Mouse (Mus musculus) MEL (cell line): ENCODE measurements at regions not wholly inside any gene's neighbourhood (a gene's known extent, or its start where the extent isn't known, plus 50 kb on each side); places are given as distances from the start of the nearest gene placed in this dataset.

ENCODE experiments used
- CTCF ChIP-seq, 3 experiments: IDR thresholded peaks in 2 of 3; conservative IDR thresholded peaks in 1 of 3; 2 replicates each; pipeline ENCODE4 v1.5.1; 2011 to 2012; ENCODE audit warnings: low read length in 3 of 3, low read depth in 2 of 3, mild to moderate bottlenecking in 2 of 3, improper control_type of control experiment in 1 of 3, inconsistent platforms in 1 of 3, mixed read lengths in 1 of 3, moderate library complexity in 1 of 3; ENCODE audit not compliant: control insufficient read depth in 1 of 3, insufficient read depth in 1 of 3, poor library complexity in 1 of 3, severe bottlenecking in 1 of 3
- ELF1 ChIP-seq: IDR thresholded peaks from 2 replicates; pipeline ENCODE4 v1.6.1; 2014; ENCODE audit warnings: low read depth, mild to moderate bottlenecking, inconsistent platforms, low read length, improper control_type of control experiment, moderate library complexity
- JUND ChIP-seq: IDR thresholded peaks from 2 replicates; pipeline ENCODE4 v1.6.1; 2011; ENCODE audit warnings: low read depth, mild to moderate bottlenecking, improper control_type of control experiment, low read length
- POLR2A ChIP-seq, 2 experiments: IDR thresholded peaks; 2 replicates each; pipeline ENCODE4 v1.6.1; 2011 to 2012; ENCODE audit warnings: low read length in 2 of 2, mild to moderate bottlenecking in 2 of 2, control low read depth in 1 of 2, improper control_type of control experiment in 1 of 2, low read depth in 1 of 2, moderate library complexity in 1 of 2; ENCODE audit not compliant: control insufficient read depth in 1 of 2, insufficient read depth in 1 of 2, poor library complexity in 1 of 2

DNA sequence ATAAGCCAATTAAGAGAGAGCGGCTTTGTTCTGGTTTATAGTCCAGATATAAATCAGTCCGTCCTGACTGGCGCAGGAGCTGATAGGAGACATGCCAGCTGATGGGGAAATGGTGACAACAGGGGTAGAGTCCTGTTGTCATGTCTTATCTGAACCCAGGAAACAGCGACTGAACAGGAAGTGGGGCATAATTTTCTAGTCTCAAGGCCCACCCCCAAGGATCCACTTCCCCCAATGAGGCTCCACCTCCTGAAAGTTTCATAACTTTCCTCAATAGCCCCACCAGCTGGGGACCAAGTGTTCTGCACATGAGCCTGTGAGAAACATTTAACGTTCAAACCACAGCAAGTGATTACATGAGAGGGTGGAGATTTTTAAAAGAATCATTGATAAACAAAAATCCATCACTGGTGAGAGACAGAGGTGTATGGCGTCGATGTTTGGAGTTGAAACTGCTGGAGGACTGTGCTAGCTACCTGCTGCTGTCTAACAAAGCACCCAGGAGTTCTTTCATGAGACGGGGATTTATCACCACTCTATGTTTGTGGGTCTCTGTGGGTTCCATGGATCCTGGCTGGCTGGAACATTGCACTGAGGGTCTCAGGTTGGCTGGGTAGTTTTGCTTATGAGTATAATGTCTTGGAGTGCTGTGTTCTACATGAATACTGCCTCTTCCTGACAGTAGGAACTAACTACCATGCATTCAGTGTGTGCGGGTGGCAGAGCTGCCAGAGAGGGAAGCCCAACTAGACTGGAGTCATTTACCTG is 132.0 kb upstream of the Gadl1 start:
- TF ChIP-seq POLR2A (IDR thresholded peaks at IDR 0.05; ENCODE audit: control insufficient read depth in 1 of 2, insufficient read depth in 1 of 2, low read depth in 1 of 2, low read length in 2 of 2, poor library complexity in 1 of 2) (no peak), CTCF (IDR thresholded peaks at IDR 0.05 in 2 of 3, conservative IDR thresholded peaks at IDR 0.05 in 1 of 3; ENCODE audit: control insufficient read depth in 1 of 3, insufficient read depth in 1 of 3, low read depth in 2 of 3, low read length in 3 of 3, poor library complexity in 1 of 3, severe bottlenecking in 1 of 3) (no peak), ELF1 (no peak), JUND (no peak)
